ENCODE assay signal across 12 mouse cellular contexts in genomic region chr7:98086346-98086745, GRCm38 (mm10). TPM values are rescaled to one million over a fixed set of nuclear protein-coding genes. Genes with fewer than 3 reads are reported as not detected.
DNase-seq lines count a peak whose midpoint lies in the region; ATAC-seq and TF ChIP-seq lines count a peak whose summit lies in the region.
"Had no signal": no experiment of that assay in that cellular context is flagged by ENCODE, and none has a peak within 500 bp of the region (broad histone marks: within the 10 kb centered on the region; RNA-seq: fewer than 3 reads in every experiment).

No protein-coding gene starts in this region.

- H3K4me3 ChIP-seq in intestine, postnatal 0 days (ENCODE audit: low read depth, low read length) = no peak overlapping the region
- no peak overlapping the region for H3K4me3 ChIP-seq in intestine, embryonic 16.5 days (ENCODE audit: low read length)
- no peak overlapping the region for H3K4me3 ChIP-seq in spleen, adult 2 months (ENCODE audit: extremely low read depth, insufficient read depth, insufficient read length)
- H3K4me3 ChIP-seq: embryonic facial prominence, embryonic 15.5 days; hindbrain, embryonic 12.5 days; liver, embryonic 15.5 days had no signal

- H3K9me3 ChIP-seq in intestine, postnatal 0 days (ENCODE audit: control insufficient read depth) = no peaks in the 10 kb centered on the region
- H3K9me3 ChIP-seq in intestine, embryonic 16.5 days (ENCODE audit: control insufficient read depth, low read length) = no peaks in the 10 kb centered on the region
- H3K9me3 ChIP-seq: embryonic facial prominence, embryonic 15.5 days; hindbrain, embryonic 12.5 days; liver, embryonic 15.5 days had no signal

- H3K27me3 ChIP-seq in intestine, postnatal 0 days (replicated peaks; ENCODE audit: control insufficient read depth, insufficient read depth, low read length) = no peaks in the 10 kb centered on the region
- no peaks in the 10 kb centered on the region for H3K27me3 ChIP-seq in intestine, embryonic 16.5 days (replicated peaks; ENCODE audit: control insufficient read depth, insufficient read depth, low read length)
- no peaks in the 10 kb centered on the region for H3K27me3 ChIP-seq in spleen, adult 2 months (ENCODE audit: control insufficient read depth, insufficient read depth, low read length)
- H3K27me3 ChIP-seq: embryonic facial prominence, embryonic 15.5 days; hindbrain, embryonic 12.5 days; liver, embryonic 15.5 days had no signal

- 42% methylated on average over 2 of the region's 2 CpGs for WGBS in intestine, postnatal 0 days
- 43% methylated on average over 2 of the region's 2 CpGs for WGBS in intestine, embryonic 16.5 days
- 49% methylated on average over 2 of the region's 2 CpGs for WGBS in spleen, adult 2 months

- H3K4me1 ChIP-seq in intestine, postnatal 0 days (replicated peaks; ENCODE audit: control insufficient read depth, insufficient read depth, low read length) = no peaks in the 10 kb centered on the region
- peaks cover 9% of the 10 kb centered on the region for H3K4me1 ChIP-seq in intestine, embryonic 16.5 days (ENCODE audit: control insufficient read depth, insufficient read depth, low read length)
- H3K4me1 ChIP-seq in spleen, adult 2 months (ENCODE audit: control insufficient read depth, insufficient read depth, insufficient read length) = peaks cover 17% of the 10 kb centered on the region; the same call in 1 of the 2 replicates

- TF ChIP-seq CTCF in intestine, postnatal 0 days (IDR thresholded peaks at IDR 0.05; ENCODE audit: low read depth) = peak; percentile 70
- peak; percentile 25; the same call in 1 of the 2 replicates for TF ChIP-seq CTCF in spleen, adult 2 months (IDR thresholded peaks at IDR 0.05; ENCODE audit: extremely low read depth, insufficient read depth, insufficient read length, insufficient replicate concordance)

- H3K27ac ChIP-seq in intestine, postnatal 0 days (ENCODE audit: low read depth, low read length) = no peak overlapping the region
- H3K27ac ChIP-seq in intestine, embryonic 16.5 days (ENCODE audit: low read length) = no peak overlapping the region
- no peak overlapping the region for H3K27ac ChIP-seq in spleen, adult 2 months (ENCODE audit: insufficient read depth, low read length)
- H3K27ac ChIP-seq: embryonic facial prominence, embryonic 15.5 days; hindbrain, embryonic 12.5 days; liver, embryonic 15.5 days had no signal

- peaks cover 38% of the 10 kb centered on the region for H3K36me3 ChIP-seq in intestine, postnatal 0 days (ENCODE audit: control insufficient read depth, insufficient read depth)
- H3K36me3 ChIP-seq in intestine, embryonic 16.5 days (ENCODE audit: control insufficient read depth, insufficient read depth, low read length) = no peaks in the 10 kb centered on the region
- no peaks in the 10 kb centered on the region for H3K36me3 ChIP-seq in spleen, adult 2 months (ENCODE audit: control insufficient read depth, insufficient read depth, low read length)
- H3K36me3 ChIP-seq: embryonic facial prominence, embryonic 15.5 days; hindbrain, embryonic 12.5 days; liver, embryonic 15.5 days had no signal

- no peak for TF ChIP-seq POLR2A in spleen, adult 2 months (IDR thresholded peaks at IDR 0.05; ENCODE audit: low read depth, low read length)

- no peak overlapping the region for H3K9ac ChIP-seq in intestine, postnatal 0 days (ENCODE audit: low read depth, low read length)
- H3K9ac ChIP-seq in intestine, embryonic 16.5 days (ENCODE audit: low read depth, low read length) = no peak overlapping the region
- H3K9ac ChIP-seq: embryonic facial prominence, embryonic 15.5 days; hindbrain, embryonic 12.5 days; liver, embryonic 15.5 days had no signal

- H3K4me2 ChIP-seq in intestine, postnatal 0 days (replicated peaks; ENCODE audit: low read depth) = no peak overlapping the region
- no peak overlapping the region for H3K4me2 ChIP-seq in intestine, embryonic 16.5 days (ENCODE audit: low read depth, low read length)
- H3K4me2 ChIP-seq: embryonic facial prominence, embryonic 15.5 days; hindbrain, embryonic 12.5 days; liver, embryonic 15.5 days had no signal

- no peak for DNase-seq in spleen, adult 2 months (ENCODE audit: low read depth in 1 of 2, low spot score in 2 of 2)
- DNase-seq in spleen, adult 18-20 months = no peak
- peak; percentile 47 for DNase-seq in embryo, embryonic 10.5 days (ENCODE audit: low spot score)
- DNase-seq in T-cell, adult 2 months (ENCODE audit: low spot score) = no peak
- no peak for DNase-seq in layer of hippocampus, adult 9-11 months
- DNase-seq: right cerebral cortex, postnatal 14 days; thymus, postnatal 14 days had no signal

- ATAC-seq in intestine, postnatal 0 days = no peak
- no peak for ATAC-seq in intestine, embryonic 16.5 days

RNA-seq across cellular contexts. Expression of gene Myo7a, which starts 33.0 kb away (rescaled TPM):
- 24.0 and 25.0 TPM in 2 replicates for polyA plus RNA-seq in intestine, postnatal 0 days (2015; fragmentation: Nextera tagmentation; extraction: Ambion mirVana)
- 24.0 and 35.6 TPM in 2 replicates for polyA plus RNA-seq in intestine, embryonic 16.5 days (2015; fragmentation: Nextera tagmentation; extraction: Ambion mirVana)
- 24.3 and 28.1 TPM in 2 replicates for polyA plus RNA-seq in spleen, adult 2 months (2012; rRNA removed)

RNA-seq across cellular contexts. Expression of gene Omp, which starts 59.0 kb away (rescaled TPM):
- 0.10 and 0.26 TPM in 2 replicates for polyA plus RNA-seq in intestine, postnatal 0 days (2015; fragmentation: Nextera tagmentation; extraction: Ambion mirVana)
- 0.37 TPM in 2 replicates for polyA plus RNA-seq in intestine, embryonic 16.5 days (2015; fragmentation: Nextera tagmentation; extraction: Ambion mirVana)
- 0.59 and 0.60 TPM in 2 replicates for polyA plus RNA-seq in spleen, adult 2 months (2012; rRNA removed)
